Mouse (Mus musculus): Measurements from ENCODE around the gene Ang2. TPM values are rescaled to one million over a fixed set of nuclear protein-coding genes. Genes with fewer than 3 reads are reported as not detected.

The Ang2 gene
- total and polyA plus RNA-seq, 3 experiments, result not detected

DNA sequence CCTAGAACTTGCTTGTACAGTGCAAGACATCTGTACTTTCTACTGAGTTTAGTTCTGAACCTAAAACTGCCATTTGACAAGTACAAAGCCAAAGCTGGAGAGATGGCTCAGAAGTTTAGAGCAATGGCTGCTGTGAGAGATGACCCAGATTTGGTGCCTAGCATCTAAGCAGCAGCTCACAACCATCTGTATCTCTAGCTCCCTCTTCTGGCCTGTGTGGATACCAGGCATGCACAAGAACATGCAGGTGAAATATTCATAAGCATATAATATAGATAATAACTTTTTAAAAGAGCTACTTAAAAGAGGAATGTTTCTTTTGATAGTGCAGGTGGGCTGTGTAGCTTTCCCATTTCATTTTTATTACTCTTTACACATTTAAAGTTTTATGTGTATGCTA lies 42.0 kb upstream of the Ang2 start:
- Histone ChIP-seq H3K4me3 (replicated peaks in 1 of 3; ENCODE audit: low read depth in 2 of 3, low read length in 2 of 3, poor library complexity in 1 of 3) (no peak overlapping the region), H3K9ac (ENCODE audit: insufficient read depth, low read depth) (no peak overlapping the region), H3K4me1 (ENCODE audit: control insufficient read depth in 1 of 2, insufficient read depth in 2 of 2) (peaks cover 11 to 49% of the 10 kb centered on the region in 2 experiments), H3K4me2 (ENCODE audit: insufficient read depth, low read depth, poor library complexity, severe bottlenecking) (no peak overlapping the region), H3K9me3 (replicated peaks; ENCODE audit: low read length) (no peaks in the 10 kb centered on the region), H3K79me2 (replicated peaks; ENCODE audit: control insufficient read depth, extremely low read depth, insufficient read depth, poor library complexity, severe bottlenecking) (no peaks in the 10 kb centered on the region), H3K27ac (ENCODE audit: insufficient read depth, low read depth) (no peak overlapping the region), H3K27me3 (replicated peaks) (no peaks in the 10 kb centered on the region), H3K36me3 (replicated peaks in 1 of 2; ENCODE audit: control insufficient read depth in 1 of 2, insufficient read depth in 1 of 2, low read length in 1 of 2) (no peaks in the 10 kb centered on the region)
- TF ChIP-seq MXI1 (IDR thresholded peaks at IDR 0.05; ENCODE audit: low read depth, low read length) (no peak), HCFC1 (IDR thresholded peaks at IDR 0.05; ENCODE audit: low read depth, low read length) (no peak), KAT2A (IDR thresholded peaks at IDR 0.05; ENCODE audit: insufficient replicate concordance, low read length) (no peak), SMC3 (IDR thresholded peaks at IDR 0.05; ENCODE audit: low read depth, low read length) (peak; percentile 94), GABPA (IDR thresholded peaks at IDR 0.05; ENCODE audit: insufficient replicate concordance, low read depth, low read length) (no peak), JUND (conservative IDR thresholded peaks at IDR 0.05; ENCODE audit: low read depth, low read length) (0 out of 2 replicates have a peak, but pooled peaks have one; percentile 36), BHLHE40 (IDR thresholded peaks at IDR 0.05; ENCODE audit: low read depth, low read length) (no peak), NELFE (IDR thresholded peaks at IDR 0.05; ENCODE audit: low read depth, low read length) (no peak), ZMIZ1 (IDR thresholded peaks at IDR 0.05; ENCODE audit: low read depth, low read length) (no peak), RAD21 (IDR thresholded peaks at IDR 0.05; ENCODE audit: low read depth, low read length) (peak; percentile 87), MEF2A (IDR thresholded peaks at IDR 0.05; ENCODE audit: borderline replicate concordance, low read depth, low read length) (no peak), E2F4 (IDR thresholded peaks at IDR 0.05; ENCODE audit: insufficient replicate concordance, low read depth, low read length) (no peak), EP300 (IDR thresholded peaks at IDR 0.05; ENCODE audit: low read length) (no peak), CTCF (conservative IDR thresholded peaks at IDR 0.05 in 1 of 2, IDR thresholded peaks at IDR 0.05 in 1 of 2; ENCODE audit: low read depth in 2 of 2, low read length in 2 of 2) (peak; percentile 83 to 90), TCF12 (IDR thresholded peaks at IDR 0.05; ENCODE audit: low read depth, low read length) (no peak), USF2 (conservative IDR thresholded peaks at IDR 0.05; ENCODE audit: low read depth, low read length) (no peak), ZC3H11A (IDR thresholded peaks at IDR 0.05; ENCODE audit: low read depth, low read length) (peak; percentile 87), ELF1 (IDR thresholded peaks at IDR 0.05; ENCODE audit: low read depth, low read length) (no peak), IRF4 (IDR thresholded peaks at IDR 0.05; ENCODE audit: low read depth, low read length) (0 out of 2 replicates have a peak, but pooled peaks have one; percentile 26), MYC (IDR thresholded peaks at IDR 0.05; ENCODE audit: low read depth, low read length) (peak; percentile 82), PAX5 (IDR thresholded peaks at IDR 0.05; ENCODE audit: low read length) (no peak), SIN3A (IDR thresholded peaks at IDR 0.05; ENCODE audit: low read length) (no peak), USF1 (IDR thresholded peaks at IDR 0.05; ENCODE audit: low read depth, low read length) (no peak), CHD2 (IDR thresholded peaks at IDR 0.05; ENCODE audit: low read length) (no peak), MAFK (IDR thresholded peaks at IDR 0.05; ENCODE audit: insufficient replicate concordance, low read length) (no peak), POLR2AphosphoS2 (IDR thresholded peaks at IDR 0.05; ENCODE audit: low read depth, low read length) (no peak), TBP (conservative IDR thresholded peaks at IDR 0.05; ENCODE audit: low read depth, low read length) (no peak), ETS1 (conservative IDR thresholded peaks at IDR 0.05; ENCODE audit: low read depth, low read length) (no peak), POLR2A (IDR thresholded peaks at IDR 0.05; ENCODE audit: low read depth, low read length) (no peak), ZKSCAN1 (IDR thresholded peaks at IDR 0.05; ENCODE audit: borderline replicate concordance, low read depth, low read length) (no peak), ZNF384 (IDR thresholded peaks at IDR 0.05; ENCODE audit: low read depth, low read length) (no peak)
- dilution Hi-C loops (cut with MboI; ENCODE audit: extremely low pct_ligation_motif_present, extremely low pct_unique_long_range_greater_than_20kb, low sequenced_read_pairs), result no loop called here
- in situ Hi-C loops (cut with MboI; ENCODE audit: low pct_ligation_motif_present, low pct_unique_long_range_greater_than_20kb, low sequenced_read_pairs), result no loop called here
- DNase-seq (ENCODE audit: extremely low read depth), result peak; percentile 79
